ENCODE assay signal across 7 mouse cellular contexts in genomic region chr1:59749724-59750123, GRCm38 (mm10). TPM values are rescaled to one million over a fixed set of nuclear protein-coding genes. Genes with fewer than 3 reads are reported as not detected.
DNase-seq lines count a peak whose midpoint lies in the region; ATAC-seq and TF ChIP-seq lines count a peak whose summit lies in the region.
"Not testable (repeated sequence)": the region's sequence is repeated elsewhere in the genome, so short reads cannot be mapped to it uniquely, and the experiment has no call there.

No protein-coding gene starts in this region.

- peak overlapping the region; percentile 42; the same call in 1 of the 2 replicates for H3K27ac ChIP-seq in ES-E14 (ENCODE audit: insufficient read depth, low read depth, low read length, poor library complexity, severe bottlenecking)
- not testable (repeated sequence) for H3K27ac ChIP-seq in heart, adult 2 months; liver, embryonic 14.5 days

- not testable (repeated sequence) for H3K9ac ChIP-seq in ES-E14 (ENCODE audit: insufficient read depth, low read depth, low read length, poor library complexity, severe bottlenecking); heart, adult 2 months (ENCODE audit: low read depth, low read length); liver, embryonic 14.5 days (replicated peaks)

- H3K27me3 ChIP-seq in heart, adult 2 months (ENCODE audit: control insufficient read depth, insufficient read depth, low read length); liver, embryonic 14.5 days (ENCODE audit: control insufficient read depth, insufficient read depth, low read length): not testable (repeated sequence)

- not testable (repeated sequence) for TF ChIP-seq EP300 in heart, adult 2 months (IDR thresholded peaks at IDR 0.05; ENCODE audit: insufficient read depth, low read depth, low read length); liver, embryonic 14.5 days (IDR thresholded peaks at IDR 0.05; ENCODE audit: low read depth)

- not testable (repeated sequence) for ATAC-seq in liver, embryonic 14.5 days (ENCODE audit: insufficient read depth)

- 0 out of 2 replicates have a peak, but pooled peaks have one; percentile 18 for TF ChIP-seq CTCF in heart, adult 2 months (IDR thresholded peaks at IDR 0.05)
- TF ChIP-seq CTCF in liver, embryonic 14.5 days (IDR thresholded peaks at IDR 0.05; ENCODE audit: low read depth), result peak; percentile 31; the same call in 1 of the 2 replicates

- WGBS in heart, adult 2 months, result 79% methylated on average over 5 of the region's 5 CpGs
- WGBS in liver, embryonic 14.5 days (ENCODE audit: insufficient replicate concordance), result 62% methylated on average over 5 of the region's 5 CpGs

- intact Hi-C loops in heart, adult 2 months (cut with DNase I), result not testable (repeated sequence)

- not testable (repeated sequence) for H3K9me3 ChIP-seq in ES-E14 (ENCODE audit: control insufficient read depth, insufficient read depth, low read depth, low read length); liver, embryonic 14.5 days (ENCODE audit: control insufficient read depth, low read length)

- not testable (repeated sequence) for H3K36me3 ChIP-seq in ES-E14 (ENCODE audit: control insufficient read depth, insufficient read depth, low read length, poor library complexity, severe bottlenecking); heart, adult 2 months (ENCODE audit: control insufficient read depth, insufficient read depth, low read length); liver, embryonic 14.5 days (replicated peaks; ENCODE audit: control insufficient read depth, insufficient read depth, low read depth)

- H3K79me2 ChIP-seq in heart, adult 2 months (replicated peaks; ENCODE audit: control insufficient read depth, insufficient read depth, low read length), result not testable (repeated sequence)

- DNase-seq in 3134 (ENCODE audit: extremely low read depth, insufficient read length, low spot score) (peak; percentile 23), R1 (ENCODE audit: low read depth, low spot score) (peak; percentile 87)
- peak; percentile 39 for DNase-seq in CD4-positive, CD25-positive, alpha-beta regulatory T cell, adult 2 months (ENCODE audit: low read depth, low spot score)
- not testable (repeated sequence) for DNase-seq in ES-E14 (ENCODE audit: low read depth, low spot score); heart, adult 2 months; liver, embryonic 14.5 days (ENCODE audit: low read depth in 3 of 3, low spot score in 3 of 3)
- peak; percentile 18 for DNase-seq in adrenal gland, adult 8-10 months

- not testable (repeated sequence) for TF ChIP-seq POLR2A in heart, adult 2 months (IDR thresholded peaks at IDR 0.05; ENCODE audit: insufficient read depth, low read depth, low read length)

- H3K4me1 ChIP-seq in ES-E14 (ENCODE audit: control insufficient read depth in 2 of 2, insufficient read depth in 2 of 2, low read length in 2 of 2, poor library complexity in 1 of 2); heart, adult 2 months (ENCODE audit: control insufficient read depth, insufficient read depth, low read length); liver, embryonic 14.5 days (replicated peaks; ENCODE audit: control insufficient read depth in 2 of 2, insufficient read depth in 2 of 2, low read length in 1 of 2): not testable (repeated sequence)

- in situ Hi-C loops in ES-E14 (cut with MboI; ENCODE audit: low sequenced_read_pairs in 2 of 2, unreplicated experiment in 2 of 2), result not testable (repeated sequence)

- not testable (repeated sequence) for H3K4me2 ChIP-seq in liver, embryonic 14.5 days (ENCODE audit: low read depth)

- not testable (repeated sequence) for H3K4me3 ChIP-seq in ES-E14 (ENCODE audit: insufficient read depth in 1 of 2, low read depth in 1 of 2, low read length in 2 of 2, poor library complexity in 1 of 2, severe bottlenecking in 1 of 2); heart, adult 2 months; liver, embryonic 14.5 days (ENCODE audit: insufficient read depth in 1 of 2, low read depth in 2 of 2, low read length in 2 of 2)

TF ChIP-seq in ES-E14, 5 proteins besides CTCF, POLR2A, EP300 and RAD21:
- peak; percentile 94 for TF ChIP-seq MAFK (IDR thresholded peaks at IDR 0.05; ENCODE audit: insufficient read depth, low read depth, low read length)

RNA-seq across cellular contexts. Expression of gene Bmpr2, which starts 13.5 kb away (rescaled TPM):
- 11.9 and 17.0 TPM in 2 replicates for total RNA-seq in ES-E14 (2012; rRNA removed)
- total RNA-seq in adrenal gland, adult 8-10 months (2022), result 10 to 100 TPM; 64.0 to 68.1 (median 66.2) TPM
- 10 to 100 TPM; 40.4 to 45.4 TPM for total RNA-seq in heart, adult 2 months (2021)
- 8.2 and 20.4 TPM in 2 replicates for polyA plus RNA-seq in heart, adult 2 months (2012; rRNA removed)
- polyA plus RNA-seq in liver, embryonic 14.5 days (2012; rRNA removed), result 0.88 and 1.0 TPM in 2 replicates
- polyA plus RNA-seq in liver, embryonic 14.5 days (2014; fragmentation: Nextera tagmentation; extraction: Ambion mirVana), result 1.0 and 1.1 TPM in 2 replicates
